Mouse (Mus musculus): ENCODE measurements around the gene Cyp11a1.

Gene Cyp11a1

DNA sequence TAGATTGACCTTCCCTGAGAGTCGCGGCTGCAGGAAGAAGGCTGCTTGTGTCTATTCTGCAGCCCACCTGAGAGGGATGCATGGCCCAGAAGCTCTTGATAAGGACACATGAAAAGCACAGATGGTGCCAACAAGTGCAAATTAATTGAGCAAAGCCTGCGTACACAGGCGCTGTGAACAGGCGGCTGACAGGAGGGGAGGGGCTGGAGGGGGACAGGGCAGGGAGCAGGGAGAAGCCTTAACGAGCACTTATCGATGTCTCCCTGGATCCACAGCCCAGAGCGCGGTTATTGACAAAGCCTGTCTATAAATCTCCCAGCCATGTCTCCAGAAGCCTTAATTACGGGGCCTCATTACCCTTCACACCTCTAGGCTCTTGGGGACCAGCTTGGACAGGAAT lies 38.6 kb downstream of the Cyp11a1 start:
- DNase-seq (ENCODE audit: low read depth, low spot score) = no peak

DNA sequence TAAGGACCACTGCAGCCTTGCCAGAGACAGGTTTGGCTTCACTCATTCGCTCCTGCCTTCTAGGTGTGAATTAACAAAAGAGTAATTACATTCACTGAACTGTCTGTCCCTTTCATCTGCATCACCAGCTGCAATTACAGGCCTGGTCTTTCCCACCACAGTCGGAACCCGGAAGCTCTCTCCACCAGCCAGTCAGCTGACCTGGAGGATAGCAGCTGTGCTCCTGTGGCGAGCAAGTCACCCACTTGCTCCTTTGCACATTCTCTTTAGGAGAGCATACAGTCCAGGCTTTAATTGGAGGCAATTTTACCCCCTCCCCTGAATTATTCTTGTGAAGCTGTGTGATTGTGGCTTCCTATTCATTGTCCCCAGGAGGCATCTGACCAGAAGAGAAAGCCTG lies 39.4 kb downstream of the Cyp11a1 start:
- no peak for DNase-seq (ENCODE audit: low read depth, low spot score)

DNA sequence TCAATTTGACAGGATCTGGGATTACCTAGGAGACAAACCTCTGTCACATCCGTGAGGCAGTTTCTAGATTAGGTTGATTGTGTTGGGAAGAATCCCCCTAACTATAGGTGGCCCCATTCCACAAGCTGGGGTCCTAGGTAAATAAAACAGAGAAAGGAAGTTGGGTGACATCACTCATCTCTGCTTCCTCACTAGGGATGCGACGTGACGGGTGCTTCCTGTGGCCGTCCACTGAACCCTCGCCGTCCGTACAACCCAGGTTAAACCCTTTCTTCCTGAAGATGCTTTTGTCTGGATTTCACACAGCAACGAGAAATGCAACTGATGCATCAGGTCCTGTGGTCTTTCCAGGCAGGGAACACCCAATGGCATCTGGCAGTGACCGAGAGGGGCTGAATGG lies 40.9 kb downstream of the Cyp11a1 start:
- DNase-seq (ENCODE audit: low read depth, low spot score) = no peak

DNA sequence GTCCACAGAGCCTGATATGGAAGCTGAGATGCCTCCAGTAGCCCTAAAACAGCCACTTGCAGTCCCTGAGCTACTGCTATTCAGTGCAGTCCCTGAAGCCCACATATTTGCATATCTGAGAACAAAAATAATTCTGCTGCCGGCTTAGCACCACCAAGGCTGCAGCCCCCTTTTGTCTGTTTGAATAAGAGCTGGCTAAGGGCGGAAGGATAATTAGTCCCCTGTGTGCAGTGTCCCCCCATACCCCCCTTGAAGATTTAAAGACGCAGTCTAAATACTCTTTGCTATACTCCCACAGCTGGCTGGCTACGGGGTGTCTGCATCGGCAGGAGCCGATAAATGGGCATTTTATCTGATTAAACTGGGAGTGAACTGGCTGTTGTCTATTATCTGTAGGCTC lies 42.4 kb downstream of the Cyp11a1 start:
- DNase-seq (ENCODE audit: low read depth, low spot score) = no peak

DNA sequence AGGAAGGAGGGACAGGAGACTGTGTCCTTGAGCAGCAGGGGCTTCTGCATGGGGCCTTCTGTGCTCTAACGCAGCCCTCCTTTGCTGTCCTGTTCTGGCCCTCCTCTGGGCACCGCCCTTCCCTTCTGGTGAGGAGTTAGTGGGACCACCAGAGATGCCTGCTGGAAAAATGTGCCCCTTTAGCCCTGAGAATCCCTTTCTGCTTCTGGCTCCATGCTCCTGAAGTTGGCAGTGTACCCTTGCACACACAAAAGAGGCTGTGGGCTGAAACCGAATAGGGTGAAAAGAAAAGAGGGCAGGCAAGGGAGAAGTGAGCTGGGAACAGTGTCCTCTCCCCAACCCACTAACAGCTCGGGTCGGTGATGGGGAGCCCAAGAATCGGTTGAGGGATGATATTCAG lies 43.0 kb downstream of the Cyp11a1 start:
- DNase-seq (ENCODE audit: low read depth, low spot score) = no peak

DNA sequence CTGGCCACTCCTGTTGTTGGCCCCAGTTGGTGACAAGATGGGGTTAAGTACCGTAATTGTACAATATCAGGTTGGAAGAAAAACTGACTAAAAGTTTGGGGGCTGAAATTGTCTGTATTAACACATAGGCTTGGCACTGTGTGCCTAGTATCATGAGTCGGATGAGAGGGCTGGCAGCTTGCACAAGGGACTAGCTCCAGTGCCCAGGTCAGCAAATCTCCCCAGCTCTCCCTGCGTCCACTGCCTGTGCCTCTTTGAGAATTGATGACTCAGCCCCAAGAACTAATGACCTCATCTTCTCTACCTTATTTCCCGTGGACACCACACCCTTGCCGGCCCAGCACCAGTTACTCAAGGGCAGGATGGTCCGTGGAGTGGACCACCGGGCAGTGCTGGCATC lies 43.6 kb downstream of the Cyp11a1 start:
- DNase-seq (ENCODE audit: low read depth, low spot score) = no peak

DNA sequence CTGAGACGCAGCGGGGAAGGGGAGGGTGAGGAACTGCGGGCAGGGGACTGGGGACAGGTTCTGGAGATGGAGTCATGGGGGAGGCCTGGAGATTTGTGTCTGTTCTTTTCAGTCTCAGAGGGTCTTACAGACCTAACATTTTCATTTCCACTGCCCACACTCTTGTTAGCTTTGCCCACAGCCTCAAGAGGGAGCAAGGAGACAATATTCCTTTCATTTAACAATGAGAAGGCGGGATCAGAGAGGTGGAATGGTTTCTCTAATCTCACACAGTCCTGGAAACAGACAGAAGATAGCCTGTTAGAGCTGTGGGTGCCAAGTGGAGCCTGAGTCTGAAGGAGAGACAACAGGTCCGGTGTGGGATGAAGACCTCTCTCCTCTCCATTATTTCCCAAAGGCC lies 45.7 kb downstream of the Cyp11a1 start:
- no peak for DNase-seq (ENCODE audit: low read depth, low spot score)

DNA sequence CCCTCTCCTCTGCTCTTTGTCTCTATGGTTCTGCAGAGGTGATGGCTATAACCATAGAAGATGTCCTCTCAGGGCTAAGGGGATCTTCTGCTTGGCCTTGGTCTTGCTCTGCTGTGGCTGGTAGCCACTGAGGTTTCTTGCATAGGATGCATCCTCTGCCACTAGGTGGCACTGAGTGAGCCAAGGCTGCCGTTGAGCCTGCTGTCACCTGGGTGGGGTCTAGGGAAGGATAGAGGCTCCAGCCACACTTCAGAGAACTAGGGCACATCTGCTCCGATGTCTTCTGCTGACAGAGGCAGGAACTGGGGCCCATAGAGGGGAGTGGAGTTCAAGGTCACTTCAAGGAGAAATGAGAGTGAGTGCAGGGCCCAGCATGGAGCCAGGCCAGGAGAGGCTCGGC lies 46.9 kb downstream of the Cyp11a1 start:
- DNase-seq (ENCODE audit: low read depth, low spot score) = peak; percentile 37

DNA sequence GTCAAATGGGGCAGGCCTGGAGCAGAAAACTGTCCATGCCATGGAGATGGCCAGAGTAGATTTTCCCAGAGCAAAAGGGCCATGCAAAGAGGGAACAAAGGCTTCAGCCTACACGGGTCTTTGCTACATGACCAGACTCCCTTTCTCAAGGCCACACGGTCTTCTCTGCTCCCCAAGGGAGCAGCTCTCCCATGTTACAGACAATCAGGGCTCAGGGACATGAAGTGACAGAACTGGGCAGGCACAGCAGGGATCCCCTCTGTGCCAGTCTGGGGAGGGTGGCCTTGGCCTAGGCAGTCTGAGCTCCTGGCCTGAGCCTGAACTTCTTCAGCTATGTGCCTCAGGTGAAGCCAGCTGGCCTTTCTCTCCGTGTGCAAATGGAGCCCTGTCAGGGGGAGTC lies 47.3 kb downstream of the Cyp11a1 start:
- no peak for DNase-seq (ENCODE audit: low read depth, low spot score)

DNA sequence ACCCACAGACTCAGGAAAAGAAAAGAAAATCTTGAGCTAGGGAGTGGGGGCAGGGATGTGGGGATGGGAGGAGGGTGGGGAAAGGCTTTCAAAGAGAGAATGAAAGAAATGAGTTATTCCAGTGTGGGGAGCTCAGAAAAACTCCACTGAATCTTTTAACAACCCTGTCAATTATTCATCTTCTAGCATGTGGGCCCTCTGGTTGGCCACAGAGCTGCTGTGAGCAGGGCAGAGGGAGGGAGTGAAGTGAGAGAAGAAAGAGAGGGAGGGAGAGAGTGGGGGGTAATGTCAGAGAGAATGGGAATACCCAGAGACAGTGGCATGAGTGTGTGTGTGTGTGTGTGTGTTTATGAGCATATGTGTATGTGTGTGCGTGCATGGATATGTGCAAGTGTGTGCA lies 47.8 kb downstream of the Cyp11a1 start:
- no peak for DNase-seq (ENCODE audit: low read depth, low spot score)

DNA sequence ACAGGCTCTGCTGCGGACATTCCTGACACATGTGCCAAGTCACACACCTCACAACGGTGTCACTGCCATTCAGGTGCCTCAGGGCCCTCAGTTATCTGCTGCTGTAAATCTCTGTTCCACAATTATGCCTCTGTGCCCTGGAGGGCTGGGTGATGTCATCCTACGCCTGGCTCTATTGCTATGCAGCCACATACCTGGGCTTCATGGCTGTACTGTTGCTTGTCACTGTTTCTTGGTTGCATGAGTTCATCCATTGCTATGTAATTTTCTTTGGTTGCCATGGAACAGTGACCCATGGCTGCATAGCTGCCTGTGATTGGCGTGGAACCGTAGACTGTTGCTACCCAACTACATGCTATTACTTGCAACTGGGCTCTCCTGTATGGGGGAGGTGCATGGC lies 49.5 kb downstream of the Cyp11a1 start:
- no peak for DNase-seq (ENCODE audit: low read depth, low spot score)

DNA sequence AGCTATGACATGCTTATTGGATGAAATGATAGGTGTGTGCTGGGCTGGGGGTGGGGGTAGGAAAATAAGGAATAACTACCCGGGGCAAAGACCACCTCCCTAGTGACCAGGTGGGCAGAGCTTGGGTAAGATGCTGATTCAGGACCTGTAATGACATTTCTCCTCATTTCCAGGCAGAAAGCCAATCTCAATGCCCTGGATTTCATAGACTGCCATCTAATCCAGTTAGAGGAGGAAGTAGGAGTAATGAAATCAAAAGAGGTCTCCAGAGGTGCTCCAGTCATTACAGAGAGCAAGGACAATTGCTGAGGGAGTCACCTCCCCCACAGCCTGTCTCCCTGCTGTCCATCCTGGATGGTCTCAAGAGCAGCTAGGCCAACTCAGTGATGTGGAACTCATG lies 53.7 kb downstream of the Cyp11a1 start:
- no peak for DNase-seq (ENCODE audit: low read depth, low spot score)

DNA sequence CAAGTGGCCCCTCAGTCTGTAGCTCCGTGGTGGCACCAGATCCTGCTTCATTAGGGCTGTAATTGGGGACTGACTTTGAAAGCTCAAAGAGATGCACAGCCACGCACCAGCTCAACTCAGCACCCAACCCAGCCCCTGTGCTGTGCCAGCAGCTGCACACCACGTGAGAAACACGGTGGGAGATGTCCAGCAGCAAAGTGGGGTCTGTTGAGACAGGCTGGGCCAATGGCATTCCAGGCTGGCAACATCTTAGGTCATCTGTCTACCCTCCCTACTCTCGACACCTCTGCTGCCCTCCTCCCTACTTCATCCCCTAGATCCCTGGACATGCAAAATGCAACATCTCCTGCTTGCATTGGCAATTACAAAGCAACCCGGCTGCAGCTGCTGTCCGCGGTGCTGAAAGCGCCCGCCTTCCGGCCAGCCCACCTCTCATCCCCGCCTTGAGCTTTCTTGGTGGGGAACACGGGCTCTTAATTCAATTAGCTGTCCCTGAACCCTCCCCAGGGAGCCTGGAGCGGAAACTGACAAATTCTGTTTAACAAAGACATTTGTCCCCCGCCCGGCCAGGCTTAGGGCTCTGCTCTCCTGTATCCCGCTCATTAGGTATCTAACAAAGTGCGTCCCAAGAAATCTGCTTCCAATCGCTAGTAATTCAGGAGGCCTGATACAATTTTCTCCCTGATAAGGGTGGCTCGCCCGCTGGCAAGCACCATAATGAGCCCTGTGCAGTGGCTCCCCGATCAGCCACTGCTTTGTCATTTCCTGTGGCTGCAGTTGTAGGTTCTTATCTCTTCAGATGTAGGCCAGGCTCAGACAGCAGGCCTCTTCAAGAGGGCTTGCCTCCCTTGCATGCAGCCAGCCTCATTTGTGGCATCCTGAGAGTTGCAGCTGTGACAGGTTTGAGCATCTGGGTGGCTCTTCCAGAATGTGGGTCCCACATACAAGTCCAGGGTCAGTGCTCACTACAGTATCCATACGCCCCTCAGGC lies 54.8 kb downstream of the Cyp11a1 start:
- DNase-seq (ENCODE audit: low read depth, low spot score) = peak; percentile 24

DNA sequence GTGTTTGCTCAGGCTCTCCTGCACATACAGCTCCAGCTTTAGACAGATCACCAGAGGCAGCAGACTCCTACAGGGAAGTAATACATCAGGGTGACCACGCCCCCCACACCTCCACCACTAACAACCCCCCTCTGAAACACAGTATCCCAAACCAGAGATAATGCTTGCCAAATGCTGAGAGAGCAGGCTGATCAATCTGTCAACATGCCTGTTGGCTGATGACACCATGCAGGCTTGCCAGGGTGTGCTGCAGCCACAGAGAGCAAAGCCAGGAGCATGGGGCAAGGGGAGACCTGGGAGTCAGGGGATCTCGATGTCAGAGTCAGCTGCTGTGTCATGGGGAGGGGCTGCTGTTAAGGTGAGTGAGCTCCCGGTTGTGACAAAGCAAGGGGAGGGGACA lies 57.3 kb downstream of the Cyp11a1 start, which contains the start of gene Stra6:
TSS of gene Stra6 (plus strand) at position 258 of the 400 bp plus-strand sequence.
- no peak for DNase-seq (ENCODE audit: low read depth, low spot score)

DNA sequence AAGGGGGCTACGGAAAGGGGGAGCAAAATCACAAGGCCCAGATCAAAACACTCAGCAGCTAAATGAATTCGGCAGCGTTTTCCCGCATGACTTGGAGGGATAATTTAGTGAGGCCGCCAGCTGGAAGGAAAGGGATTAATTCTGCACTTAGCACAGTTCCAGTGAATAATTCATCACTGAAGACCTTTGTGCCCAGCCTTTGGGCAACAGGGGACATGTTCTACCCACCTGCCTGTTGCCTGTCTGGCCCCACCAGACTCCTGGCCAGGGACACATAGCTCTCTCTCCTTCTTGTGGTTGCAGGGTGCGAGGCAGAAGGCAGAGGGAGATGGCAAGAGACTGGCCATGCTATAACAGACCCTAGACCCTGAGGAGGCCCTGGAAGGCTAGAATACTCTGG lies 59.3 kb downstream of the Cyp11a1 start:
- DNase-seq (ENCODE audit: low read depth, low spot score) = no peak

DNA sequence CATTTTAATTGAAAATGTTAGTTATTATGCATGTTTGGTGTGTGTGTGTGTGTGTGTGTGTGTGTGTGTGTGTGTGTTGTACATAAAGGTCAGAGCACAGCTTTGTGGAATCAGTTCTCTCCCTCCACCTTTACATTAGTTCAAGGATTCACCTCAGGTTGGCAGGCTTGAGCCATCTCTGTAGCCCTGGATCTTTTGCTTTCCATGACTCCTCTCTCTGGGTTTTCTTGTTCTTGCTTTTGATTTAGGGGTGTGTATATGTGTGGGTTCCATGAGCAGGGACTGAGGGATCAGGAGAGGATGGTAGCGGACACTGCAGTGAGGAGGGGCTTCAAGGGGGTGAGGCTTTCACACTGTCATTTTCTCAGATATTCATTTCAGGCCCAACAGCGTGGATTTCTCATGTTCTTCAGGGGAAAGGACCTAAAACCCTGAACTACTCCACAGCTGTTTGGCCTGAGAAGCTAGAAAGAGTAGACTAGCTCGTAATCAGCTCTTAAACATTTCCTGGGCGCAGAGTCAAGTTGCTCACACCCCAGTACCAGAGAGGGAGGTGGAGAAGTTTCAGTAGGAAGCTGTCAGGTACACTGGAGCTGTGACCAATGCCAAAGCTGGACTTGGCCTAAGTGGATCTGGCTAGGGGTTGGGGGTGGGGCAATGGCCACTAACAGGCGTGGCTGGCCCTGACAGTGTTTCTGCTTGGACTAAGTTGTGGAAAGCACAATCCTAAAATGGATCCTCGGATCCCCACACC lies 59.9 kb downstream of the Cyp11a1 start:
- DNase-seq (ENCODE audit: low read depth, low spot score) = no peak

DNA sequence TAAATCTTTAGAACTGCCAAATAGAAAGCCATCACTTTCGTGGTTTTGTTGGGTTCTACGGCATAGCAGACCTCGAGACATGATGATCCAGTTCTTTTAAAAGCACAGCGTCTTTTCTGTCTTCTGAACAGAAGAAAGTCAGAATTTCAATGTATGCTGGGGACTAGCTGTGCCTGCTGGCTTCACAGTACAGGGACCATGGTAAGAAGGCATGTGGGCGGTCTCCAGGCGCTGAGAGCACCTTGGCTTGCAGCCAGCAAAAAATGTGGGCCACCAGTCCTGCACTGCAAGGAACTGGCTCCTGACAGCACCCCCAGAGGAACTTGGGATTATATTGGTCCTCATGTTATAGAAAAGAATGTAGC lies 60.5 kb downstream of the Cyp11a1 start:
- DNase-seq (ENCODE audit: low read depth, low spot score) = no peak

DNA sequence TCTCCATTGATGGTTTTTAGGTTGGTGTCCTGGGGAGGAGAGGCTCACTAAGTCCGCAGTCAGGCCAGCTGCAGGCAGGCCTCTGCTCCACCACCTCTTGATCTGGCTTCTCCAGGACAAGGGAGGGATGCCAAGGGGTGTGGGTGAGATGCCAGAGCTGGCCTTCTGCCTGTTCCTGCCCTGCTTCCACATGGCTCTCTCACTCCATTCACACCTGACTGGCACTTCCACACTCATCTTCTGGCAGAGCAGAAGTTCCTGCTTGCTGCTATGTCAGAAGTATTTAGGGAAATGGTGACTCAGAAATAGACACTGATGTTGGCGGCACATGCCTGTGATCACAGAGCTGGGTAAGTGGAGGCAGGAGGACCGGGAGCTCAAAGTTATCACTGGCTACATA lies 61.3 kb downstream of the Cyp11a1 start:
- no peak for DNase-seq (ENCODE audit: low read depth, low spot score)

DNA sequence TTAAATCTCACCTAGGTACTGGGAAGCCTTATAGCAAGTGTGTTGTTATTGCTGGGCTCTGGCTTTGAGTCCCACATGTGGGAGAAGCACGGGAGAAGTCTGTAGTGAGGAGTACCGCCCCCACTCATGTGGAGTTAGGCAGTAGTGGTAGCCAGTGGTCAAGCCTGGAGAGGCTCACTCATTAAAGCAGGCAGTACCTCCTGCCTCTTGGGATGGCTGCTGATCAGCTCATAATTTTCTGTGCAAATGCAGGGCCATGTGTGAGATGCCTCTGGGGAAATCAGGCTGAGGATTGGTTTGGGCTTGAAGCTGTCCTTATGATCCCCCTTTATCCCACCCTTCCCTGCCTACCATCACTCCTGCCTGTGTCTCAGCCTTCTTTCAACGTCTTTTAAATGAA lies 68.3 kb downstream of the Cyp11a1 start:
- no peak for DNase-seq (ENCODE audit: low read depth, low spot score)
